Mouse (Mus musculus) adipocyte (in vitro differentiated cells): ENCODE measurements around the gene Epb41l2.

Experiments
- DNase-seq: peaks from one replicate; pipeline ENCODE4 v3.0.0-alpha.2; 2016; ENCODE audit warnings: low spot score

Epb41l2 gene

GRCm38 (mm10) chr10:25359208-25359958 lies at the start of gene Epb41l2:
Gene Epb41l2, plus strand, starts transcription at chr10:25359798.
- DNase-seq, result peak; percentile 88

DNA sequence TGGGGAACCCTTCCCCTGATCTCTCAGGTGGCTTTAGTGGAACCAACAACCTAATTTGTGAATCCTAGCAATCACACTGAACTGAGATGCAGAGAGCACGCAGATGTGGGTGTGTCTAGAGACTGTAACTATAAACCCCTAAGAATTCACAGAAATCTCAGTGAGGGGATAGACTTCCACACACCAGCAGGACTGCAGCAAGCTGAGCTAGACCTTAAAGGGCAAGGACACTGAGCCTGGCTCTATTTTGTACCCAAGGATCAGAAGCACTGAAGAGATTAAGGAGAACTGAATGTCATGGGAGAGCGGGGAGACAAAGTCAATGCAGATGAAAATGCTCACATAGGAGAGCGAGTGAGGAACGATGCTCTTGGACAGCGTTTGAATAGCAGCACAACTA lies 49.6 kb upstream of the Epb41l2 start:
- DNase-seq, result no peak

DNA sequence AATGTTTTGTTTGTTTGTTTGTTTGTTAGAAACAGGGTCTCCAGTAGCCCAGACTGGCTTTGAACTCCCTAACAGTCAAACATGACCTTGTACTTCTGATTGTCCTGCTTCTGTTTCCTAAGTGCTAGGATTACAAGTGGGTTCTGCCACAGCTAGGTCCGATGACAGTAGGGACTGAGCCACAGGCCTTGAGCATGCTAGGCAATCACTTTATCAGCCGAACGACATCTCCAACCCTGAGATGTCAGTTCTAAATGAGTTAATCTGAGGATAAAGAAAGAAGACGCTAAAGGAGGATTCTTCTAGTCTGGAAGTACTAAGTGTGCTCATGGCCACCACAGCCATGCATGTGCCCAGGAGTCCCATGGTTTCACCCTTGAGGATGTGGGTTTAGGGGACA lies 48.9 kb upstream of the Epb41l2 start:
- DNase-seq, result no peak

DNA sequence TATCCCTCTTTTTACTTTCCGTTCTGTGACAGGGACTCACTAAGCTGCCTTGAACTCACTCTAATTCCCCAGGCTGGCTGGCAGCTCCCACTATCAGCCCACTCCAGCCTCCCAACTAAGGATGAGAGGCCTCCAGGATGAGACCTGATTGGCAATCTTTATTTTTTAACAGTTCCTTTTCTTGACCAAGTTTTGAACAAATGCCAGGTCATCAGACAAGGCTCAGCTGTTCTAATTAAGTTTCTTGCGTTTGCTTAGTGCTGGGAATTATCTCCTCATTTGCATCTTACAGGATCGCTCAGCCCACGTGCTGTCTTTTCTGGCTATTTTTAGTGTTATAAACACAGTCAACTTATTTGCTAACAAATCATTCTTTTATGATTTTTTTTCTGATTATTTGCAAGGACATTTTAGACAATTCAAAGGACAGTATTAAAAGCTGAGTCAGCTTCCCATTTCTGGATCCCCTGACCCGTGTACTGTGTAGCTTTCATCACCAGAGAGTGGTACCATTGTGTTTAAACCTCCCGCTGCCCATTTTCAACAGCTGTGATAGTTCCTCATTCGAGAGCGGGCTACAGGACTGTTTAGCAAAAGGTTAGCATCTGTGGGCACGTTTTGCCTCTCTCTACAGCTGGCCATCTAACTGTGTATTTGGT lies 47.9 kb upstream of the Epb41l2 start:
- no peak for DNase-seq

- DNase-seq, result no peak
These were observed 45.6 kb upstream of the Epb41l2 start for GRCm38 (mm10) chr10:25313856-25314584.

- DNase-seq, result no peak
These were observed 41.9 kb upstream of the Epb41l2 start for GRCm38 (mm10) chr10:25317665-25318064.

DNA sequence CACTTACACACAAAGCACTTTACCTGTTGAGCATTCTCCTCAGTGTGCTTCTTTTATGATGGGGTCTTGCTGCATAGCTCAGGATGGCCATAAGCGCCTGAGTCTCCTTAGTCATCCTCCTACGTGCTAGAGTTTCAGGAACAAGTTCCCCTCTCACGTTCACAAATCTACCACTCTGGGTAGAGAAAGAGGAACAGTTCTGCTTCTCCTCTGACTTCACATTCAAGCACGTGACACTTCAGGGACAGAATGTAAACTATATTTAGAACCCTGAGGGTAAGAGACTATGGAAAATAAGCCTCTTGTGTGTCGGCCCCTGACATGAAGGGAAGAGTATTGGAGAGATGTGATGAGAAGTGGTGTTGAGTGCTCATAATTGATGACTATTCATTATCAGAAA lies 41.2 kb upstream of the Epb41l2 start:
- no peak for DNase-seq

GRCm38 (mm10) chr10:25319531-25319930 lies 40.1 kb upstream of the Epb41l2 start:
- DNase-seq, result no peak

GRCm38 (mm10) chr10:25321198-25321597 lies 38.4 kb upstream of the Epb41l2 start:
- DNase-seq, result no peak

GRCm38 (mm10) chr10:25325690-25326089 lies 33.9 kb upstream of the Epb41l2 start:
- DNase-seq, result peak; percentile 96

GRCm38 (mm10) chr10:25327511-25327910 lies 32.1 kb upstream of the Epb41l2 start:
- DNase-seq, result no peak

- no peak for DNase-seq
These were observed 29.5 kb upstream of the Epb41l2 start for GRCm38 (mm10) chr10:25330094-25330493.

DNA sequence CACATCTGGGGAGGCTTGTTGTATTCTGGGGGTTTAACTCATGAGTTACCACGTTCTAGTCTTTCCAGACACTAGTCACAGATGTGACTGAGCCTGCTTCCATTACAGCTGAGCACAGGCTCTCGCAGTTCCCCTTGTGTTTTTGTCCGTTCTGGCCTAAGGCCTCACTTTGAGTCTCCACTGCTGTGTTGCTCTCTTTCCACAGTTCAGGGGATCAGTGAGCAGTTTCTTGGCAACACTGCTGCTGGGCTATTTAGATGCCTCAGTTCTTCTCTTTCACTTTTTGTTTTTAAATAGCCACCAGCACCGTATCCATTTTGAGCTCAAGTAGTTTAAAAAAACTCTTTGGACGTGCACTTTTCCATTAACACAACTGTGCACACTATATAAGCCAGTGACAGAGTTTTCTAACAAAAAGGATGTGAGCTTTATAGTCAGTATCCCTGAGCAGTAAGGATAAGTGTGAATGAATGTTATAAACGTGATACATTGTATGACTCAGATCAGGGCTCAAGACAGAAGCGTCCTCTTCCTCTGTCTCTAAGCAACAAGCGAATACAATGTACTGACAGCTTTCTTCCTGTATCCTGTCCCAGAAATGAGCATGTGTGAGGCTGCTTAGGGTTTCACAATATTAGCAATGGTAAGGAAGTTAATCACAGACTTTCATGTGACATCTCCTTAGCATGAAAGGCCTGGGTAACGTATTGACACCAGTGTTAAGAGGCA lies 28.1 kb upstream of the Epb41l2 start:
- peak; percentile 46 for DNase-seq

DNA sequence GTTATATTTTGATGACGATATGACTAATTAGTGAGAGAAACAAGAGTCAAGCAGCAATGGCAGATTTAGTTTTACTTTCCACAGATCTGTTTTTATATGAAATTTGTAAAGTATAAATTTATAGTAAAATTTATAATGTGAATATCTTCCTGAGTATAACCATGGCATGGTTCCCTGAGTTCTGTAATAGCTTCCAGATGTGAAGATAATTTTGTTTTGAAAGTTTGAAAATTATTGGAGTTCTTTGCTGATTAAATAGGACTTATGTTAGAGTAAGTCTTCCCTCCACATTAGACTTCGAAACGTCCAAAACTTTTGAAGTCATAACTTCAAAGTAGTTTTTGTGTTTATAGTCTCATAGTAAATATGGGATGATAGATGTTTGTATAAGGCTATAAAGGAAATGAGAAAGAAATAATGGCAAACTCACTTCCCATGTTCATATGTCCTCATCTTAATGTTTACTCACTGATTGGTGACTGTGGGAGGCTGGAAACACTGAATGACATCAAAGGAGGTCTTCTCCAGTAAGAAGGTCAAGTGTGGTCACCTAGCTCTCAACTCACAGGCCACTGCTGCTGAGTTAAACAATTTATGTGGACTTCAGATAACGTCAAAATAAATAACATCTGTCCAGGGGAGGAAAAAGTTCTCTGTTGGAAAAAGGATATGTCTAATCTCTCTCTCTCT lies 26.1 kb upstream of the Epb41l2 start:
- no peak for DNase-seq

GRCm38 (mm10) chr10:25340675-25341074 lies 18.9 kb upstream of the Epb41l2 start:
- DNase-seq, result no peak

- no peak for DNase-seq
These were observed 16.8 kb upstream of the Epb41l2 start for GRCm38 (mm10) chr10:25342801-25343200.

DNA sequence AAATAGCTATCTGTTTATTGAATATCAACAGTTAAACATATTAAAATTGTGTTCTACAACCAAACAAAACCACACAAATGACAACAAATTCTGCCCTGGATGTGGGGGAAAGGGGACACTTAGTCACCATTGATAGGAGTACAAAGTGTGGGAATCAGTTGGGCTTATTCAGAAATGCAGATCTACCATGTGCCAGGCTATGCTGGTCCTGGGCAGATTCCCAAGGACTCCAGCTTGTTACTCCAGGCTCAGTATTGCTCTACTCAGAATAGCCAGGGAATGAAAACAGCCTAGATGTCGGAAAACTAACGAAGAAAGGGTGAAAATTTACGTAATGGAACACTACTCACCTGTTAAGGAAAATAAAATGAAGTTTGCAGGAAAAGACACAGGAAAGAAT lies 5.7 kb upstream of the Epb41l2 start:
- peak; percentile 61 for DNase-seq

DNA sequence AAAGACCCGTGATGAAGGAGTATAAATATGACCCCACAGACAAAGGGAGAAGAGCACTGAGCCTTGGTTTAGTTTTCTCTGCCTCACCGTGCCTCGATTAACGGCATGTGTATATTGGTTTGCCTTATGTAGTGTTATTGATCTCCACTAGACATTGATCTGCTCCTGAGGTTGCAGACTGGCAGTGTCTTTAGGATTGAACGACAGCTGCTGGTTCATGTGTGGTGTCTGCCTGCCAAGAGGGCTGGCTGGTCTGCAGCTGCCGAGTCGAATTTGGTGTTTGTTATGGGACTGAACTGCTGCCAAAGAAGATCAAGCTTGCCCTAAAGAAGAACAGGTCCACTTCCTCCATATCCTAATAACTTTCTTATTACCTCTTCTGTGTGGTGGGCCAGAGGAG lies 5.2 kb upstream of the Epb41l2 start:
- DNase-seq, result no peak

DNA sequence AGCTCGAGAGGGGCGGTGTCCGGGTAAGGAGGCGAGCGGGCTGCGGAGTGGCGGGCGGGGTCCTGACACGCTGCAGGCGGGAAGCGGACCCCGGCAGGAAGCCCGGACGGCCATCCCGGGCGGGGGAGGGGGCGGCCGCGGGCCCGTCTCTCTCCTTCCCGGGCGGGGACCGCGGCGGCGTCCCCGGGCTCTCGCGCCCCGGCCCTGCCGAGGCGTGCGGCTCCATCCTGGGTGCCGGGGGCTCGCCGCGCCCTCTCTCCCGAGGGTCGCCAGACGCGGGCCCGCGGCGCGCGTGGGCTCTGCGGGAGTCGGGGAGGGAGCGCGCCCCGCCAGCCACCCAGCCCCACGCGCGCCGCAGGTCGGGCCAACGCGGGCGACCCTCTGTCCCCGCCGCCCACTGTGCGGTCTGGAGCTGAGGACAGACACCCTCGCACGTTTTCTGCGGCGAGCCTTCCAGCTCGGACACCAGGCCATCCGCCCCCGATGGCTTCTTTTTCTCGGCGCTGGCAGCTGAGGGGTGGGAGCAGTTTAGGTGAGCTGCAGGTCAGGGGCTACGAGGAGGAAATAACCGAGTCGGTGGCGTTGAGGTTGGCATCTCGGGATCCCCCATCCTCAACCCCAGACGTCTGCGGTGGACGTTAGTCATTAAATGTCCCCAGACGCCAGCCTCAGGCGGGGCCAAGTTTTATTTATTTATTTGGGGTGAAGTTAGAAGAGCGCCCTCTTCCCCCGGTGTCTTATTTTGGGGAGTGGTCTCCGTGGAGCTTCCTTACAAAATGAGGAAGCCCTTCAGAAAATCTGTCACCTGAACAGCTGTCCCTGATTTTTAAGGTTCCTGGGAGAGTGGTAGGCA lies 587 bp downstream of the Epb41l2 start:
- peak; percentile 47 for DNase-seq

GRCm38 (mm10) chr10:25362235-25362634 lies 2.6 kb downstream of the Epb41l2 start:
- no peak for DNase-seq

DNA sequence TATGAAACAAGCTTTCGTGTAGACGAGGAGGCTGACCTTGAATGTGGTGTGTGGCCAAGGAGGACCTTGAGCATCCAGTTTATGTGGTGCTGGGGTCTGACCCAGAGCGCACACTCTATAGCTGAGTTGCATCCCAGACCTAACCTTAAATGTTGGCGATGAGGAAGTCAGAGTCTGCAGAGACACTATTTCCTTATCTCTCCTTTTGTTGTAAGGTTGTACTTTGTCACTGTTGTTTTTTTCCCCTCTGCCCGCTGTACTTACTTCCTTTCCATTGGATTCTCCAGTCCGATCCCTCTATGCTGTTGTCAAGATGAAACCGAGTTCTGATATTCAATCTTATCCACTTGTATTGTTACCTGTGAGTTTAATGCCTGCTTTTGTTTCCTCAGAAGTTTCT lies 5.6 kb downstream of the Epb41l2 start:
- DNase-seq, result no peak
